Mouse (Mus musculus): ENCODE data around the gene Fam161b. TPM values are rescaled to one million over a fixed set of nuclear protein-coding genes. Genes with fewer than 3 reads are reported as not detected.

Fam161b gene
- polyA plus RNA-seq (2015; fragmentation: Nextera tagmentation; extraction: Ambion mirVana): 14.2 and 17.6 TPM in 2 replicates

DNA sequence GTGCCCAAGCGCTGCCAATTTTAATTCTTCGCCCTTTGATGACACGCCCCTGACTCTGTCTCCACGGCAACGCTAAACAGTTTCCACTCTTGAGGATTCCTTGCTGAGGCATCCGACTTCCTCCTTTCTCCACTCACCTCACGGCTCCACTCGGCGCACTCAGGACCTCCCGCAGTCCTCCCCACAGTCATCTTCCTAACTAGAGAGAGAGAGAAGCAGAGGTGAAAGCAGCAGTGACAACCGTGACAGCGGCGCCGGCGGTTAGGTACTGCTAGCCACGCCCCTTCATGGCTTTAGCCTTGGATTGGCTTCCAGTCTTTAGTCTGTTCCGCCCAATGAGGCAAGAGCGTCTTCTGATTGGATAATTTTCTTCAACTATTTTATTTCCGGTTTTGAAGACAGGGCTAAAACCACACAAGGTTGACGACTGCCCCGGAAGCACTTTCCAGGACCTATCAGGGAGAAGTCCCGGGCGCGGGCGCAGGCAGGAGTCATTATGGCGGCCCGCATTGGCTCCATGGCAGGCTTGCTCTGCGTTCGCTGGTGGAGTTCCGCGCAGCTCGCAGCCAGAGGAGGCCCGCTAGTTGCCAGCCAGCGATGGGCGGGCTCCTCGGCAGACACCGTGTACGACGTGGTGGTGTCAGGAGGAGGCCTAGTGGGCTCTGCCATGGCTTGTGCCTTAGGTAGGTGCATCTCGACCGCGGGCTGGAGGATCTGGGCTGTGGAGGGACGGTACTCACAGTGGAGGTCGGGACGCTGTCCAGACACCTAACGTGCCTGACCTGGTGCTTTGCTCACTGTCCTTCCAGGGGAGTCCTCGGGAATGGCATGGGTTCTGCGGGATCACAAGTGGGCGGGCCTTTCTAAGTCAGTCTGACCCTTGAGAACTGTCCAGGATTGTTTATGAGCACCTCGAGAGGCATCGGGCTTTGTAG lies at the start of gene Fam161b, which contains the start of gene Coq6:
TSS of gene Fam161b (minus strand) at position 279 of the 935 bp plus-strand sequence.
TSS of gene Coq6 (plus strand) at position 103 of the 935 bp plus-strand sequence.
- Histone ChIP-seq H3K4me2 (peak within 1 kb of the TSS; percentile 92), H3K4me1 (replicated peaks) (peaks cover 24% of the 10 kb centered on the region), H3K36me3 (peaks cover 9% of the 10 kb centered on the region), H3K27me3 (no peaks in the 10 kb centered on the region), H3K9ac (peak within 1 kb of the TSS; percentile 91), H3K4me3 (peak within 1 kb of the TSS; percentile 97), H3K9me3 (no peaks in the 10 kb centered on the region), H3K27ac (replicated peaks) (peak within 1 kb of the TSS; percentile 77)
- ATAC-seq (ENCODE audit: low read depth): peak; percentile 99
- under 1% methylated on average over 51 of the region's 51 CpGs for WGBS

- H3K9me3 ChIP-seq: no peaks in the 10 kb centered on the region
- peak within 1 kb of the TSS; percentile 87 for H3K4me2 ChIP-seq
- H3K4me1 ChIP-seq (replicated peaks): peaks cover 14% of the 10 kb centered on the region
- peaks cover 3% of the 10 kb centered on the region; the same call in 1 of the 2 replicates for H3K27me3 ChIP-seq
- H3K4me3 ChIP-seq: peak within 1 kb of the TSS; percentile 78
- no peaks in the 10 kb centered on the region for H3K36me3 ChIP-seq
- peak within 1 kb of the TSS; percentile 93 for H3K27ac ChIP-seq (replicated peaks)
- 2% methylated on average over 55 of the region's 63 CpGs for WGBS
- peak; percentile 96 for ATAC-seq (ENCODE audit: low read depth)
- peak within 1 kb of the TSS; percentile 86 for H3K9ac ChIP-seq
Measured at GRCm38 (mm10) chr12:84408819-84409507, 47.3 kb upstream of the Fam161b start, which contains the start of the genes Entpd5 and Bbof1. Gene Entpd5 (minus strand): TSS chr12:84409029. Gene Bbof1 (plus strand): TSS chr12:84409071.

GRCm38 (mm10) chr12:84407874-84408818 lies 46.5 kb upstream of the Fam161b start:
- peak; percentile 81 for ATAC-seq (ENCODE audit: low read depth)
- Histone ChIP-seq H3K9me3 (no peaks in the 10 kb centered on the region), H3K27ac (replicated peaks) (peak overlapping the region; percentile 93), H3K4me1 (replicated peaks) (peaks cover 14% of the 10 kb centered on the region), H3K4me3 (peak overlapping the region; percentile 78), H3K27me3 (peaks cover 3% of the 10 kb centered on the region; the same call in 1 of the 2 replicates), H3K4me2 (peak overlapping the region; percentile 87), H3K9ac (peak overlapping the region; percentile 86), H3K36me3 (no peaks in the 10 kb centered on the region)
- 1% methylated on average over 45 of the region's 52 CpGs for WGBS

DNA sequence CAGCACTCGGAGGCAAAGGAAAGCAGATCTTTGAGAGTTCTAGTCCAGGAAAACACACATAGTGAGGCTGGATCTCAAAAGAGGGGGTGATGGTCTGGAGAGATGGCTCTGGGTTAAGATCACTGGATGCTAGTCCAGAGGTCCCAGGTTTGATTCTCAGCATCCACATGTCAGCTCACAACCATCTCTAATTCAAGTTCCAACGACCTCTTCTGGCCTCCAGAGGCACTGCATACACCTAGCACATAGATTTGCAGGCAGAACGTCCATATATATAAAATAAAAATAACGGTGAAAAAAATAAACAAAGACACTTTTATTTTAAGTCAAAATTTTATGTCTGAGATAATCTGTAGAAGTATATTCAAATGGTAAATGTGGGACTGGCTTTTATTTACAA lies 45.6 kb upstream of the Fam161b start:
- no peak overlapping the region for H3K4me3 ChIP-seq
- 64% methylated on average over 4 of the region's 4 CpGs for WGBS
- no peaks in the 10 kb centered on the region for H3K36me3 ChIP-seq
- peaks cover 3% of the 10 kb centered on the region; the same call in 1 of the 2 replicates for H3K27me3 ChIP-seq
- H3K9me3 ChIP-seq: no peaks in the 10 kb centered on the region
- ATAC-seq (ENCODE audit: low read depth): no peak
- H3K4me2 ChIP-seq: no peak overlapping the region
- no peak overlapping the region for H3K9ac ChIP-seq
- H3K4me1 ChIP-seq (replicated peaks): peaks cover 14% of the 10 kb centered on the region
- H3K27ac ChIP-seq (replicated peaks): no peak overlapping the region

- H3K27me3 ChIP-seq: no peaks in the 10 kb centered on the region
- H3K4me3 ChIP-seq: no peak overlapping the region
- no peak overlapping the region for H3K27ac ChIP-seq (replicated peaks)
- no peak overlapping the region for H3K9ac ChIP-seq
- H3K4me1 ChIP-seq (replicated peaks): peaks cover 13% of the 10 kb centered on the region
- no peaks in the 10 kb centered on the region for H3K36me3 ChIP-seq
- H3K4me2 ChIP-seq: no peak overlapping the region
- no peak for ATAC-seq (ENCODE audit: low read depth)
- no peaks in the 10 kb centered on the region for H3K9me3 ChIP-seq
- 77% methylated on average over 6 of the region's 6 CpGs for WGBS
Measured at GRCm38 (mm10) chr12:84404541-84404940, 42.9 kb upstream of the Fam161b start.

- Histone ChIP-seq H3K4me3 (no peak overlapping the region), H3K9ac (no peak overlapping the region), H3K9me3 (no peaks in the 10 kb centered on the region), H3K4me2 (no peak overlapping the region), H3K27ac (replicated peaks) (no peak overlapping the region), H3K36me3 (no peaks in the 10 kb centered on the region), H3K4me1 (replicated peaks) (peaks cover 4% of the 10 kb centered on the region), H3K27me3 (no peaks in the 10 kb centered on the region)
- ATAC-seq (ENCODE audit: low read depth): no peak
- WGBS: 79% methylated on average over 9 of the region's 9 CpGs
Measured at GRCm38 (mm10) chr12:84402923-84403322, 41.3 kb upstream of the Fam161b start.

DNA sequence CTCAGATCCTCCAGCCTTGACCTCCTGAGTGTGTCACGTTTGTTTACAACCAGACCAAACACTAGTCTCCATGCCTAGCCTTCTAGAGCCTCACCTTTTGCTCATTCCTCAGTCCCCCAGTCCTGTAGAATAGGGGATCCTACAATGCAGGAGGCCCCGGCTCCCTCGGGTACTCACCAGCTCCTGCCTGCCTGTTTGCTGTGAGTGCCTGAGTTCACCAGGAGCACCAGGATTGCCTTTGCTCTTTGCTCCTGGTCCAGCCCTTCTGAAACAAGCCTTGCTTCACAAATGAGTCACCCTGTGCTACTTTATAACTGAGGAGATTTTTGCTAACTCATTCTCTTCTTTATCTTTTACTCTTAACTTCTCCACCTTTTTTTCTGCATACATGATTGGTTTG lies 39.0 kb upstream of the Fam161b start:
- H3K4me3 ChIP-seq: no peak overlapping the region
- H3K27me3 ChIP-seq: no peaks in the 10 kb centered on the region
- no peak overlapping the region for H3K27ac ChIP-seq (replicated peaks)
- no peak for ATAC-seq (ENCODE audit: low read depth)
- no peak overlapping the region for H3K4me2 ChIP-seq
- no peaks in the 10 kb centered on the region for H3K4me1 ChIP-seq (replicated peaks)
- H3K9me3 ChIP-seq: no peaks in the 10 kb centered on the region
- 85% methylated on average over 3 of the region's 3 CpGs for WGBS
- no peaks in the 10 kb centered on the region for H3K36me3 ChIP-seq
- H3K9ac ChIP-seq: no peak overlapping the region

DNA sequence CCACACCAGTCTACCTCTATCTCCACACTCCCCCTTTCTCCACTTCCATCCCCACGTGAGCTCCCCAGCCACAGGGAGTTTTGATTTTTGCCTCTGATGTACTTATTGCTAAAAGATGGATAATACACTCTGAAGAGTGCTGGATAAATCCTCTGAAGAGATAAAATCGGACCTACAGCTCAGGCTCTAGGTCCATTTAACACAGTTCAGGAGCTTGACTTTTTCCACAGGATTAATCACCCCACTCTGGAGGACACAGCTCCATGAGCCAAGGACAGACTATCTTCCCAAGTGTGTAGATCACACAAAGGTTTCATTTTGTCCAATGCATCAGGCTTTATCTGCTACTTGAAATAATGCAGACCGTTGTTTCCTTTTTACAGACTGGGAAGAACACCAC lies 38.4 kb upstream of the Fam161b start:
- Histone ChIP-seq H3K9ac (no peak overlapping the region), H3K4me3 (no peak overlapping the region), H3K9me3 (no peaks in the 10 kb centered on the region), H3K27ac (replicated peaks) (no peak overlapping the region), H3K36me3 (no peaks in the 10 kb centered on the region), H3K4me1 (replicated peaks) (no peaks in the 10 kb centered on the region), H3K27me3 (no peaks in the 10 kb centered on the region), H3K4me2 (no peak overlapping the region)
- 81% methylated on average over 3 of the region's 3 CpGs for WGBS
- no peak for ATAC-seq (ENCODE audit: low read depth)

DNA sequence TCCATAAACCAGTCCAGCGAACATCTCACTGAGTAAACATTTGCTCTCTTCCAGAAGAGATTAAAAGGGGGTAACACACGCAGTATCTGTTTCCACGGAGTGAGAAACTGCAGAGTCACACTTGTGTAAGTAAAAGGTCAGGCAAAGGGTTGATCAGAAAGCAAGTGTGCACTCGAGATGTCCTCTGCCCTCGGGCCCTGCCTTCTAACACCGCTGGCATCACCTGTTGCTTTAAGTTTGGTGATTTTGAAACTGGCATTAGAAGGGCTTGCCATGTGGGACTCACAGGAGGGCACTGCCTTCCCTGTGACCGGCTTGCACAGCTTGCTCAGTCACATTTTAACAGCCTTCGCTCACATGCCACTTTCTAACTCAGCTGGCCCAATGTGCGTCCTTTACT lies 38.0 kb upstream of the Fam161b start:
- no peaks in the 10 kb centered on the region for H3K27me3 ChIP-seq
- H3K27ac ChIP-seq (replicated peaks): no peak overlapping the region
- no peaks in the 10 kb centered on the region for H3K9me3 ChIP-seq
- no peak overlapping the region for H3K4me2 ChIP-seq
- no peaks in the 10 kb centered on the region for H3K4me1 ChIP-seq (replicated peaks)
- ATAC-seq (ENCODE audit: low read depth): no peak
- H3K36me3 ChIP-seq: no peaks in the 10 kb centered on the region
- WGBS: 82% methylated on average over 9 of the region's 9 CpGs
- H3K9ac ChIP-seq: no peak overlapping the region
- no peak overlapping the region for H3K4me3 ChIP-seq

- Histone ChIP-seq H3K9ac (no peak overlapping the region), H3K27ac (replicated peaks) (no peak overlapping the region), H3K4me1 (replicated peaks) (no peaks in the 10 kb centered on the region), H3K36me3 (no peaks in the 10 kb centered on the region), H3K9me3 (no peaks in the 10 kb centered on the region), H3K27me3 (no peaks in the 10 kb centered on the region), H3K4me2 (no peak overlapping the region), H3K4me3 (no peak overlapping the region)
- 78% methylated on average over 9 of the region's 9 CpGs for WGBS
- ATAC-seq (ENCODE audit: low read depth): no peak
Measured at GRCm38 (mm10) chr12:84399135-84399534, 37.5 kb upstream of the Fam161b start.

DNA sequence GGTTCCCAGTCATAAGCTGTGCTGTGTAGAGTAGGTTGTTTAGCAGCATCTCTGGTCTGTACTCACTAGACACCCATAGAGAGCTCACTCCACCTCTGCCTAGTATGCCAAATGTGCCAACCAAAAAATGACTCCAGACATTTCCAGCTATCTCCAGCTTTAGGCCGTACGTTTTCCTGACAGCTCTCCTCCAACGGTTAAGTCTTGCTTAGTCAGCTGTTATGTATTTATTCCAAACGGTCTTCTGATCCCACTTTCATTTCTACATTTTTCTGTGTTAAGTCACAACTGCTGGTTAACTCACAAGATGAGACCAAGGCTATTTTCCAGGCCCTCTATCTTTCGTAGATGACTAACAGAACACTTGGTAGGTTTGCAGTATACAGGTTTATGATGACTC lies 37.0 kb upstream of the Fam161b start:
- Histone ChIP-seq H3K4me1 (replicated peaks) (no peaks in the 10 kb centered on the region), H3K4me2 (no peak overlapping the region), H3K27me3 (no peaks in the 10 kb centered on the region), H3K9me3 (no peaks in the 10 kb centered on the region), H3K9ac (no peak overlapping the region), H3K27ac (replicated peaks) (no peak overlapping the region), H3K4me3 (no peak overlapping the region), H3K36me3 (no peaks in the 10 kb centered on the region)
- no peak for ATAC-seq (ENCODE audit: low read depth)
- whole genome bisulfite sequencing: 80% methylated on average over 5 of the region's 5 CpGs

Data from neural tube, embryonic 13.5 days (tissue).